Mouse (Mus musculus) G1E-ER4 (cell line): ENCODE data around the gene Rsf1. TPM values are rescaled to one million over a fixed set of nuclear protein-coding genes. Genes with fewer than 3 reads are reported as not detected.

Experiments used
- GATA1 ChIP-seq: IDR thresholded peaks from one replicate; pipeline ENCODE4 v1.8.0; 2012; ENCODE audit warnings: low read length, inconsistent platforms
- polyA plus RNA-seq: library from polyadenylated mRNA; stranded (reverse); fragments of >175 nt; gene quantifications from 2 replicates; pipeline ENCODE4 v1.2.3, GENCODE M21; 2012

Rsf1 gene
- polyA plus RNA-seq, 1 experiment = 15.0 TPM

GRCm38 (mm10) chr7:97701106-97701505, 121.4 kb downstream of the Rsf1 start:
- TF ChIP-seq GATA1 = no peak

GRCm38 (mm10) chr7:97707123-97707522, 127.4 kb downstream of the Rsf1 start:
- TF ChIP-seq GATA1 = no peak

- TF ChIP-seq GATA1 = no peak
Measured at GRCm38 (mm10) chr7:97707809-97708208, 128.1 kb downstream of the Rsf1 start.

- no peak for TF ChIP-seq GATA1
Measured at GRCm38 (mm10) chr7:97709204-97709603, 129.5 kb downstream of the Rsf1 start.

DNA sequence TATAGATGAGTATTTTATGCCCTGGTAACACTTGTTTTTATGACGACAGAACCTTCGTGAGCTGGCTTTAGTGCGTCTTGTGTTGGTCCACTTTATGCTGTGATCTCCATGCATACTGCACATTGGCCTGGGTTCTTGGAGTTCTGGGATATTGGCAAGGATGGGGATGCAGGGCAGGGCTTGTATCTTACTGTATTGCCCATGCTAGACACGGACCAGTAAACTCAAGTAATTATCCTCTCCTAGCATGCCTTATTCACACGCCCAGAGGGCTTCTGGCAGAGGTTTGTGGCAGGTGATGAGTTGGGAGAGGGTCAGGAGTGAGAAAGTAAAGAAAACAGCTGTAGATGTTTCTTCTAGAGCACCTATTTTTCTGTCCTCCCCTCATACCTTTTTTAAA, 135.0 kb downstream of the Rsf1 start:
- no peak for TF ChIP-seq GATA1

DNA sequence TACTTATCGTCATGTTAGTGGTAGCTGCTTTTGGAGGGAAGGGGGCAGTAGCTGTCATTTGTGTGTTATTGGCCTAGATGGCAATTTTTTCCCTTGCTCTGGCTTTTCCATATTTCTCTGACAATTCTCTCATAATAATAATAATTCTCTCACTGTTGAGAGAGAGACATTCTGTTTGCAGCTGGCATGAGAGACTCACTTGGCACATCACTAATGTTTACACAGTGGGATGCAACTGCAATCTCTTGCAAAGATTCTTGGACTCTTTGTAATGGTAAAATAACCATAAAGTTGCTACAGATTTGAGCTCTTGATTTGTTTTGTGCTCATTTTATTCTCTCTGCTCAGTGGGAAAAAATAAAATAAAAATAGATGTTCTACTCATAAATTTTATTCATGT, 137.6 kb downstream of the Rsf1 start:
- TF ChIP-seq GATA1 = no peak

DNA sequence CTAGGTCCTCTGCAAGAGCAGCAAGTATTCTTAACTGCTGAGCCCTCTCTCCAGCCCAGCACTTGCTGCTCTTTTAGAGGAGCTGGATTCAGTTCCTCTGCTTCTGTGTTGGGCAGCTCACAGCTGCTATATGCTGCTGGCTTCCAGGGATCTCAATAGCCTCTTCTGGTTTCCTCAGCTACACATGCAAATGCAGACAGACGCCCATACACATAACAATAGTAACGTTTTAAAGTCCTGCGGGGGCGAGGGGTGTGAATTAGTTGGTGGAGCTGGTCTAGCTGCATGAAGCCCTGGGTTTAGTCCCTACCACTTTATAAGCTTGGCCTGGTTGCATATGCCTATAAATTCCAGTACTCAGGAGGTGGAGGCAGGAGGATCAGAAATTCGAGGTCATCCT, 139.4 kb downstream of the Rsf1 start:
- TF ChIP-seq GATA1 = no peak

- no peak for TF ChIP-seq GATA1
Measured at GRCm38 (mm10) chr7:97720109-97720508, 140.4 kb downstream of the Rsf1 start.

- TF ChIP-seq GATA1 = no peak
Measured at GRCm38 (mm10) chr7:97722278-97722918, 142.7 kb downstream of the Rsf1 start.

GRCm38 (mm10) chr7:97723646-97724538, 144.2 kb downstream of the Rsf1 start:
- TF ChIP-seq GATA1 = no peak

DNA sequence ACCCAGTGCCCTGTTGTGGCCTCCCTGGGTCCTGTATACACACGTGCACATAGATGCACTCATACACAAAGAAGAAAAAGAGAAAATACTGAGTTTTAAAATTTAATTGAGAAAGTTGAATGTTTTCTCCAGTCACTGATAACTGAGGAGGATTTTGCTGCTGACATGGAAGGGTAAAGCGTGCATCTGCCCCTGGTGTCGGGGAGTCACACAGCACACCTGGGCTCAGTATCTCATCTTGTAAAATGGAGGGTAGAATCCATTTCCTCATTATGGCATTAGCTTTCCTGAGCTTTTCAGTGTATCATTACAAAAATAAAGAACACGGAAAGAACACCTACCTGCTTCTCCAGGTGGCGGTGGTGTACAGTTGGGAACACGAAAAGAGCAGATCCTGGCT, 145.7 kb downstream of the Rsf1 start:
- TF ChIP-seq GATA1 = no peak

DNA sequence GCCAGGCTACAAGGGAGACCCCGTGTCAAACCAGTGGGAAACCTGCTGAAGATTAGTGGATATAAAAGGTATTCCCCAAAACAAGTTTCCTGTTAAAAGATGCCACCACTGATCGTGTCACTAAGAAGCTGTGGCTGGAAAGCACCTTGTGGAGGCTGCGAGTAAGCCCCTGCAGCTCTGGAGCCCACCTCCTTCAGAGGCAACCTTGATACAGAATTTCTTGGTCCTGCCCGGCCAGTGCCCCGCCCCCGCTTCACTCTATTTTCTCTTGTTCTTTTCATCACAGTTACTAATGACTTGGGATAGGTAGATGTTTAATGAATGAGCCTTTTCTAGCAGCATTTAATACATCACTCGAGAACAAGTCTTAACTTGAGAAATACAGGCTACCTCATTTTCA, 146.4 kb downstream of the Rsf1 start:
- TF ChIP-seq GATA1 = no peak

DNA sequence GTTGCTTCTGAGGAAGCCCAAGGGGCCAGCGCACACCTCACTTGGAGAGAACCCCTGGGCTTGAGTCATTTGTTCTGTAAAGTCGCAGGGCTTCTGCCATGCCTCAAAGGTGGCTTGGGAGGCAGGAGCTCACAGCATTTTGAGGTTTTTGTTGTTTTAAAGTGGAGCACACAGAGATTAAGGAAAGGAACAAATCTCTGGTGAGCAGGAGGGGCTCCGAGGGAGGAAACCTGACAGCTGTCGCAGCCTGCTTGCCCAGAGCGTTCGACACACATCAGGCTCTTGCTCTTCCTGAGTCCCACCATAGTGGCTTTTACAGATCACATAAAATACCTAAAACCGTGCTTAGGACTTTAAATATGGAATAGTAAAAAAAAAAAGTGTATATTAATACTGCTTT, 147.1 kb downstream of the Rsf1 start:
- TF ChIP-seq GATA1 = no peak

GRCm38 (mm10) chr7:97728666-97729614, 149.3 kb downstream of the Rsf1 start:
- no peak for TF ChIP-seq GATA1

DNA sequence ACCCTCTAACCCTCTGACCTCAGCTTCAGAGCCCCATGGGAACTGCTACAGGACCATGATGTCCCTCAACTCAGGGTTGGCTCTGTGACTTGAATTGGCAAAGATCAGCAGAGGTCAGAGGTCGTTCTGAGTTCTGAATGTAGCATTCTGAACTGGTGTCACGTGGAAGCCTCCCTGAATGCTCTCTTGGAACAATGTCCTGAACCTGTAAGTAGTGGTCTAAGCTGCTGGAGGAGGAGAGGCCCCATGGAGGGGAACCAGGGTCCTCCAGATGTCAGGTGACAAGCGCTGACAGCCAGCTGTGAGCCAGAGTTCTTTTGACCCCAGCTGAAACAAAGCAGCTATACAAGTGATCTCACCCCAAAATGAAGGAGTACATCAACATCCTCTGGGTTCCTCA, 150.7 kb downstream of the Rsf1 start:
- TF ChIP-seq GATA1 = no peak

DNA sequence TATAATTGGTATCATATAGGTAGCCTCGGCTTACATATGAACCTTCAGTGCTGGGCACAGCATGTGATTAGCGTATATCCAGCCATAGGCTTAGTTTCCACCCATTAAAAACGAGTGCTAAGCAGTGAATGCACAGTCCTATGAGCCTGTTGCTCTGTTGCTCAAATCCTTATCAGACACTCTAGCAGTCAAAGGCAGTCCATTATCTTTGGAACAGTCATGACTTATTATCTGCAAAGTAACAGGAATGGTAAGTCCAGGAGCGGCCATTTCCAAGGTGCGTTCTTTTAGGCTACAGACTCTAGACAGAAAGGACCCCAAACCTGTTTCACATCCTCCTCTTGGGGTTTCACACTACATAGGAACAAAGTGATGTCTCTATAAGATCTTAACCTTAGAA, 153.9 kb downstream of the Rsf1 start:
- TF ChIP-seq GATA1 = peak; percentile 47

DNA sequence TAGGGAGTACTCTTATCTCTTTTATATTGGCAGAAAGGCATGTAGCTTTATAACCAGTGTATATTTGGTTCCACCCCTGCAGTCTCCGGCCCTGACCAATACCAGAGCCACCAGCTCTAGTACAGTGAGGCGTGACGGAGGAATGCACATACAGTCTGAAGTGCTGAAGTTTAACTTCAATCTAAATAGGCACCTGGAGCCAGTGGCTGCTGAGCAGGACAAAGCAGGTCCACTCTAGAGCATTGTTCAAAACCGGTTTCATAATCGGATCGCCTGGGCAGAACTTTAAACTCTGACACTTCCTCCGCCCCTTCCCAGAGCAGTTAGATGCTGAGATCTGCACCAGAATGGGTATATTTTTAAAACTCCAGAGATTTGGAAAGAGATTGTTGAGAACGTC, 155.3 kb downstream of the Rsf1 start:
- no peak for TF ChIP-seq GATA1
